ENCODE assay signal across 9 mouse cellular contexts in genomic region chr16:34806883-34807767, GRCm38 (mm10).
DNase-seq lines count a peak whose midpoint lies in the region; ATAC-seq and TF ChIP-seq lines count a peak whose summit lies in the region.
"Had no signal": no experiment of that assay in that cellular context is flagged by ENCODE, and none has a peak within 500 bp of the region (broad histone marks: within the 10 kb centered on the region; RNA-seq: fewer than 3 reads in every experiment).

No protein-coding gene starts in this region.

- no peak overlapping the region for H3K4me3 ChIP-seq in heart, postnatal 0 days (ENCODE audit: low read depth, low read length)
- H3K4me3 ChIP-seq in limb, embryonic 10.5 days = no peak overlapping the region
- H3K4me3 ChIP-seq in midbrain, embryonic 13.5 days (replicated peaks) = no peak overlapping the region
- no peak overlapping the region for H3K4me3 ChIP-seq in thymus, adult 2 months (ENCODE audit: control insufficient read depth, insufficient read depth, low read length)

- TF ChIP-seq CTCF in heart, postnatal 0 days (IDR thresholded peaks at IDR 0.05; ENCODE audit: low read depth) = no peak
- TF ChIP-seq CTCF in thymus, adult 2 months (IDR thresholded peaks at IDR 0.05; ENCODE audit: borderline replicate concordance, control insufficient read depth, extremely low read depth, insufficient read depth, low read length, poor library complexity) = no peak

- H3K36me3 ChIP-seq in heart, postnatal 0 days (replicated peaks; ENCODE audit: control insufficient read depth, insufficient read depth, low read length) = no peaks in the 10 kb centered on the region
- H3K36me3 ChIP-seq in limb, embryonic 10.5 days = no peaks in the 10 kb centered on the region
- H3K36me3 ChIP-seq in midbrain, embryonic 13.5 days = no peaks in the 10 kb centered on the region
- no peaks in the 10 kb centered on the region for H3K36me3 ChIP-seq in thymus, adult 2 months (ENCODE audit: control insufficient read depth, insufficient read depth, low read length)

- no peak for TF ChIP-seq POLR2A in thymus, adult 2 months (IDR thresholded peaks at IDR 0.05; ENCODE audit: control insufficient read depth, extremely low read depth, insufficient read depth, low read length, poor library complexity)

- no peaks in the 10 kb centered on the region for H3K27me3 ChIP-seq in heart, postnatal 0 days (ENCODE audit: control insufficient read depth, insufficient read depth, low read length)
- peaks cover 39% of the 10 kb centered on the region for H3K27me3 ChIP-seq in limb, embryonic 10.5 days (ENCODE audit: low read depth, poor library complexity, severe bottlenecking)
- peaks cover 11% of the 10 kb centered on the region for H3K27me3 ChIP-seq in midbrain, embryonic 13.5 days
- no peaks in the 10 kb centered on the region for H3K27me3 ChIP-seq in thymus, adult 2 months (ENCODE audit: control insufficient read depth, insufficient read depth, low read length)
- H3K27me3 ChIP-seq: Patski had no signal

- TF ChIP-seq EP300 in heart, postnatal 0 days (IDR thresholded peaks at IDR 0.05; ENCODE audit: low read depth) = no peak

- ATAC-seq in heart, postnatal 0 days (ENCODE audit: insufficient read depth, low read depth) = 0 out of 2 replicates have a peak, but pooled peaks have one; percentile 14
- peak; percentile 71 for ATAC-seq in midbrain, embryonic 13.5 days
- no peak for ATAC-seq in granulocyte monocyte progenitor cell, adult 5-6 weeks (replicated peaks; ENCODE audit: poor library complexity, severe bottlenecking)
- ATAC-seq: Patski had no signal

- no peaks in the 10 kb centered on the region for H3K4me1 ChIP-seq in heart, postnatal 0 days (ENCODE audit: control insufficient read depth, insufficient read depth)
- peaks cover 37% of the 10 kb centered on the region for H3K4me1 ChIP-seq in limb, embryonic 10.5 days
- H3K4me1 ChIP-seq in midbrain, embryonic 13.5 days (replicated peaks) = peaks cover 24% of the 10 kb centered on the region
- no peaks in the 10 kb centered on the region for H3K4me1 ChIP-seq in thymus, adult 2 months (replicated peaks; ENCODE audit: control insufficient read depth, insufficient read depth, low read length)

- H3K27ac ChIP-seq in heart, postnatal 0 days (ENCODE audit: low read depth) = no peak overlapping the region
- H3K27ac ChIP-seq in limb, embryonic 10.5 days = peak overlapping the region; percentile 59
- H3K27ac ChIP-seq in midbrain, embryonic 13.5 days = no peak overlapping the region
- no peak overlapping the region for H3K27ac ChIP-seq in thymus, adult 2 months (ENCODE audit: control insufficient read depth, insufficient read depth, low read length)

- no peak overlapping the region for H3K9ac ChIP-seq in heart, postnatal 0 days (replicated peaks; ENCODE audit: low read depth, low read length)
- no peak overlapping the region for H3K9ac ChIP-seq in midbrain, embryonic 13.5 days (replicated peaks)

- WGBS in heart, postnatal 0 days = 40% methylated on average over 16 of the region's 16 CpGs
- 32% methylated on average over 16 of the region's 16 CpGs for WGBS in limb, embryonic 10.5 days
- 10% methylated on average over 16 of the region's 16 CpGs for WGBS in midbrain, embryonic 13.5 days
- 92% methylated on average over 16 of the region's 16 CpGs for WGBS in thymus, adult 2 months

- H3K4me2 ChIP-seq in heart, postnatal 0 days (ENCODE audit: low read depth, low read length) = no peak overlapping the region
- H3K4me2 ChIP-seq in midbrain, embryonic 13.5 days (replicated peaks) = peak overlapping the region; percentile 34; the same call in 1 of the 2 replicates

- peak; percentile 38 to 39 for DNase-seq in urinary bladder, adult 18-20 months (ENCODE audit: low spot score in 2 of 2)
- no peak for DNase-seq in urinary bladder, postnatal 4 days (ENCODE audit: low spot score in 2 of 2)
- DNase-seq in heart, postnatal 0 days (ENCODE audit: low spot score) = no peak
- DNase-seq in limb, embryonic 10.5 days (ENCODE audit: low spot score) = peak; percentile 47
- no peak for DNase-seq in thymus, adult 2 months
- DNase-seq in layer of hippocampus, adult 9-10 months (ENCODE audit: low spot score) = no peak

- 0 out of 2 replicates have a peak, but pooled peaks cover 6% of the 10 kb centered on the region for H3K9me3 ChIP-seq in heart, postnatal 0 days (replicated peaks; ENCODE audit: control insufficient read depth, low read length)
- H3K9me3 ChIP-seq in limb, embryonic 10.5 days (replicated peaks) = no peaks in the 10 kb centered on the region
- no peaks in the 10 kb centered on the region for H3K9me3 ChIP-seq in midbrain, embryonic 13.5 days

Comparison
In these comparisons a context has a peak if more than half of its experiments do, and no peak if none do; other contexts are left out.
1. DNase-seq: peak in urinary bladder, adult 18-20 months (2 of 2) and limb, embryonic 10.5 days (single experiment); none in urinary bladder, postnatal 4 days (0 of 2), heart, postnatal 0 days (single experiment), thymus, adult 2 months (single experiment) and layer of hippocampus, adult 9-10 months (single experiment).